Mouse (Mus musculus): Measurements from ENCODE around the gene Grhpr.
"Not testable (repeated sequence)": the region's sequence is repeated elsewhere in the genome, so short reads cannot be mapped to it uniquely, and the experiment has no call there.

The Grhpr gene

GRCm38 (mm10) chr4:44976026-44976615 is 5.1 kb upstream of the Grhpr start:
- DNase-seq: no peak

- DNase-seq: no peak
Measured at GRCm38 (mm10) chr4:44976921-44977710, 4.1 kb upstream of the Grhpr start.

- DNase-seq: no peak
Measured at GRCm38 (mm10) chr4:44978175-44978574, 3.0 kb upstream of the Grhpr start.

- no peak for DNase-seq
Measured at GRCm38 (mm10) chr4:44979794-44980338, 1.3 kb upstream of the Grhpr start.

GRCm38 (mm10) chr4:44981974-44982287 is 736 bp downstream of the Grhpr start:
- no peak for DNase-seq

- DNase-seq: no peak
Measured at GRCm38 (mm10) chr4:44982440-44983130, 1.4 kb downstream of the Grhpr start.

GRCm38 (mm10) chr4:44983131-44983740 is 2.0 kb downstream of the Grhpr start:
- DNase-seq: no peak

GRCm38 (mm10) chr4:44990560-44990959 is 9.4 kb downstream of the Grhpr start:
- no peak for DNase-seq

GRCm38 (mm10) chr4:44992330-44992729 is 11.1 kb downstream of the Grhpr start:
- not testable (repeated sequence) for DNase-seq

- DNase-seq: not testable (repeated sequence)
Measured at GRCm38 (mm10) chr4:44993179-44993578, 12.0 kb downstream of the Grhpr start.

GRCm38 (mm10) chr4:44993847-44994246 is 12.7 kb downstream of the Grhpr start:
- DNase-seq: no peak

- DNase-seq: no peak
Measured at GRCm38 (mm10) chr4:44994776-44995175, 13.6 kb downstream of the Grhpr start.

- DNase-seq: no peak
Measured at GRCm38 (mm10) chr4:44998071-44998470, 16.9 kb downstream of the Grhpr start.

- DNase-seq: no peak
Measured at GRCm38 (mm10) chr4:45000001-45000400, 18.8 kb downstream of the Grhpr start.

- no peak for DNase-seq
Measured at GRCm38 (mm10) chr4:45005452-45005851, 24.3 kb downstream of the Grhpr start.

- DNase-seq: peak; percentile 26
Measured at GRCm38 (mm10) chr4:45010806-45011415, 29.7 kb downstream of the Grhpr start.

- peak; percentile 82 for DNase-seq
Measured at GRCm38 (mm10) chr4:45011581-45012104, 30.4 kb downstream of the Grhpr start.

- peak; percentile 100 for DNase-seq
Measured at GRCm38 (mm10) chr4:45012105-45012975, 31.1 kb downstream of the Grhpr start, which contains the start of gene Zbtb5. Gene Zbtb5, minus strand, starts transcription at chr4:45012412.

- no peak for DNase-seq
Measured at GRCm38 (mm10) chr4:45013031-45013431, 31.8 kb downstream of the Grhpr start.

GRCm38 (mm10) chr4:45013537-45013936 is 32.3 kb downstream of the Grhpr start:
- DNase-seq: no peak

- DNase-seq: peak; percentile 80
Measured at GRCm38 (mm10) chr4:45015615-45016014, 34.4 kb downstream of the Grhpr start.

Measured in lung, postnatal 10 days (tissue).